Mouse (Mus musculus) forelimb bud, embryonic 11.5 days (tissue): ENCODE data around the gene Ppef2.

ENCODE experiments used
- DNase-seq: peaks from one replicate; pipeline ENCODE4 v3.0.0-alpha.2; 2012; ENCODE audit warnings: low read depth, low spot score

The Ppef2 gene

DNA sequence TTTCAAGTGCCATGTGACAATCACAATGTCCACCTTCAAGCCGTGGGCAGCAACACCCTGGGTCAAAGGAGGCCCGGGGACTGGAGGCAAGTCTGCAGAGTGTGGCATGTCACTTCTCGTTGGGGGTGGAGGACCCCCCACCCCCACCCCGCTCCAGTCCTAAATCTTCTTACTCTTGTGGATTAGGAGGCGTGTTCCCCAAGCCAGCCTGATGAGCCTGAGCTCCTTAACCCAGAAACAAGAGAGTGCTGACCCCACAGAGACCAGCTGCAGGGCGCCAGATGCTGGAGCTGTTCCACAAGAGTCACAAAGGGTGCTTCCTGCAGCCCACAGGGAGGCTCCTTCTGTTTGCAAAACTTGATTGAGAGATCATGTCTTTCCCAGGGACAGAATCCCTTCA, at the start of gene Ppef2:
Ppef2 (minus strand) TSS at position 61 of the 400 bp plus-strand sequence.
- DNase-seq, result no peak

DNA sequence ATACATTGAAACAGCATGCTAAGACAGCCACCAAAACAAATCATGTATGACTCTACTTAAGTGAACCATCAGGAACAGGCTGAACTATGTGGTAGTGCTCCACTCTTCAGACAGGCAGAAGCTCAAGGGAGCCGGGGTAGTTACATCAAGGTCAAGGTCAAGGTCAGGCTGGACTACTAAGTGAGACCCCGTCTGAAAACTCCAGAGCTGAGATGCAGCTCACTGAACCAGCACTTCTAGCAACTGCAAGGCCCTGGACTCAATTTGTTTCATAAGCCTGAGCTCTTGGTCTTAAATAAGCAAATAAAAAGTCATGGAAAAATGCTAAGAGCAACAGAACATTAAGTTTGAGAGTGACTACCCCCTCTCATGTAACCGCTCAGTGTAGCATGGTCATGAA, 48.2 kb upstream of the Ppef2 start:
- DNase-seq, result no peak

DNA sequence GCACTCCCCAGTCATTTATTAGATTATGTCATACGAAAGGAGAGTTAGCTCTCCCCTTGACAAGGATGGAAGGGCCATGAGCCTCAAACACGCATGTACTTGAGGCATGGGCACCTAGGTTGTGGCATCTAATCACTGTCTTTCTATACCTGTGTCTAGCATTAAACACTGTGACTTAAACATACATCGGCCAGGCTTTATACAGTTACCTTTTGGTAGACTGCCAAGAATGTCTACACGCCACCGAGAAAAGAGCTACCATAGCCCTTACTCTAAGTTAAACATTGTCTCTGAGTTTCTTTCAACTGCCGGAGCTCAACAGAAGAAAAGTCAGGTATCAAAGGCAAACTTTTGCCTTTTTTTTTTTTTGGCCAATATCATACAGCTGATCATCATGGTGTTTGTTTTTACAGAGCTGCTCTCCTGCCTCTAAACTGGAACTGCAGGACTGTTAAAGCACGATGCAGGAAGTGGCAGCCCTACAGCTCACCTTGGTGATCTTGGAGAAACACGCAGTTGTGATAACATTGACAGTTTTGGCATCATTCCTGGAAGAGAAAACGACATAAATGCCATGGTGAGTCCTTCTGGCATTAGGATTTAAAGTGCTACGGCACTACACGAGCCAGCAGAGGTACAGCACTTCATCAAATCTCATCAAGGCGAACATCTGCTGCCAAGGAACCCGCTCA, 46.2 kb upstream of the Ppef2 start:
- no peak for DNase-seq

DNA sequence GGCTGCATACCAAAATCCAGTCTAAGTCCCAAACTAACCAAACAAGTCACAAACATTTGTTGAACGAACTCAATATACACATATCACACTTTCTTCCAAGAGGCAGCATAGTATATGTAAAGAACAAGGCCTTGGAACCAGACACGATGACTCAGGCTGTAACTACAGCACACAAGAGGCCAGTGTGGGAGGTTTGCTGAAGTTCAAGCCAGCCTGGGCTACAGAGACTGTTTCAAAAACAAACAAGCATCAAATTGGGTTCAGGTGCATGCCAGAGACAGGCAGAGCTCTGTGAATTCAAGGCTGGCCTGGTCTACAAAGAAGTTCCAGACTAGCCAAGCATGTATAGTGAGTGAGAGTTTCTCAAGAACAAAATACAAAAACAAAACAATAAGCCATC, 38.4 kb upstream of the Ppef2 start:
- no peak for DNase-seq

DNA sequence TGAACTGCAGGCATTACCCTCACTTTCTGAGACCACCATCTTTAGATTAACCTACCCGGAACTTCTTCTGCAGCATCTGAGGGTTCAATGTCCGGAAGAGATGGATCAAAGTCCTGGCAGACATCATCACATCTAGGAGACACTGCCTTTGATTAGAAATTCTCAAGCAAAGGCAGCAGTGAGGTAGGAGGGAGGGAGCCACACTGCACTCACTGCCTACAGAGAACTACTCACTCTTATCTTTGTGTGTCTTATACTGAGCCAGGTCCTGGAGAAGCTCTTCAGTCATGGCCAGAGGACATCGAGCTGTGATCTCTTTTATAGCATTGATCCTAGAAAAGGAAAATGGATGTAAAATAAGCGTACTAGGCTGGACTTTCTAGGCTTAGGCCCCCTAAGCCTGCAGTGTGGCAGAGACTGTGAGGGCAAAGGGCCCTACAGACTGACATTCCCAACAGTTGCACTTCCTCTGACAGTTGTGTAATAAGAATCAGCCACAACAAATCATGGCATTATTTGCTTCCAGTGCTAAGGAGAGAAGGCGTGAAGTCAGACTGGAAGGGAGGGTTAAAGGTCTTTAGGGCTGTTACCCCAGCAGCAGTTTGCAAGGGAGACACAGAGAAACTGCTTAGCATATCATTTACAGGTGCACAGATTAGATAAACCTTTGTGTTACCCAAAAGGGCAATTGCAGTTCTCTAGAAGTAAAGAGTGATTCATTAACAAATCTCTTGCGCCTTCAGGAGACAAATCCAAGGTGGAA, 35.8 kb upstream of the Ppef2 start:
- DNase-seq, result no peak

DNA sequence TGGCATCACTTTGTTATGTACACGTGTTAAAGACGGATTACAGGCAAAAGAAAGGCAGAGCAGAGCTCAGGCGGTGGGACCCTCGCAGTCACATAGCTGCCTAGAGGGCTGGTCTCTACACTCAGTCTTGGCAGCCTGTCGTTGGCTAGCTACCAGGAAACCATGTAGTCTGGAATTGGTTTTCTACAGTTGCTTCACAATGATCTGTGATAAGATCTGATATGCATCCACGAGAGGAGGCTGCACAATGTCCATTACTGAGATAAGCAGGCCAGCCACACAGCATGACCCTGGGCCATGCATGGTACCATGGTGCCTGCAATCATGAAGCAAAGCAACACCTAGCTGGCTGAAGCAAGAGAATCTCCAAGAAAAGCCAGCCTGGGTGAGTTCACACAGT, 31.8 kb upstream of the Ppef2 start:
- DNase-seq, result no peak

DNA sequence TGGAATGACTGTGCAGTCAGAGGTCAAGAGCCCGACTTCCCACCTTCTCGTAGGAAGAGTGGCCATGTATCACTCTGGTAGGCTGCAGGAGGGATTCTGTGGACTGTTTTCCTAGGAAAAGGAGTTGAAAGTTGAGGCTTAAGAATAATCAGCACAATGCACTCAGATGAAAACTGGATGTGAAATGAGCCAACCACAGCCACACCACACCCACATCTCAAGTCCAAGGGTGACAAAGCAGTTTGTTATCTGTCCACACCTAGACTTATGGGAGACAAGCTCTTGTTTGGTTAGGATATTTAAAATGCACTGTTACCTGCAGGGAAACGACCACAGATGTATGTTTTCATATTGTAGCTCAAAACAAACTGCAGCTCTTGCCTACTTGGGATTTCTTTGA, 27.0 kb upstream of the Ppef2 start:
- no peak for DNase-seq

DNA sequence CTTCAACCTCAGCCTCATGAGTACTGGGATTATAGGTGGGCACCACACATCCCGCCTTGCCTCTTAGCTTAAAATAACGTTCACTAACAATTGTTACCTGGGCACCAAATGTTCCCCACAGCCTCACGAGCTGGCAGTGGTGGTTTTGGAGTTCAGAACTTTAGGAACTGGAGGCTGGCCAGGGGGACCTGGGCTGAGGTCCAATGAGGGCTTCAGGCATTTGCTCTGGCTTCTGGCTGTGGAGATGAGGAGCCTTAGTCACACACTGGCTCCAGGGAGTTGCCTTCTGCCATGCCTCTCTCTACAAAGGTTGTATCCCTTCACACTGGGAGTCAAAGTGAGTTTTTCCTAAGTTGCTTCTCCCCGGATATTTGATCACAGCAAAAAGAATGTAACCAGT, 26.5 kb upstream of the Ppef2 start:
- no peak for DNase-seq

DNA sequence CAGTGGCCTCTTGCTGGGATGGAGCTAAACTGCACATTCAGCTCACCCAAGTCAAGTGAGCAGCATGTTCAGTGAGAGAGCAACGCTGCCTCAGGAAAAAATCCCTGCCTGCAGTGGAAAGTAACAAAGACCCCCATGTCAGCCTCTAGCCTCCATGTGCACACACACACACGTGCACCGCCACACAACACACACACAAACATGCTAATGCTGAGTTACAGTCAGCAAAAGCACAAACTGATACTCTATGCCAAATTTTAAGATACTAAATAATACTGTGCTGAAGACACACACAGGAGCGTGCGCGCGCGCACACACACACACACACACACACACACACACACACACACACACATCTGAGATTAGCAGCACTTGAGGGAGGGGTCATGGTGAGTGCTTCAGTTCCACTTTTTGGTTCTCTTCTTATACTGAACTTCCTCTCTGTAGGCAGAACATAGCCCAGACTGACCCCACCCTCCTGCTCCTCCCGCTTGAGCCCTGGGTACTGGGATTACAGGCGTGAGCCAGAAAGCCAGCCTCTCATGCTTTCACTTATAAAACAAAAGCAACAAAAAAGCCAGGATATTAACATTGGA, 23.0 kb upstream of the Ppef2 start:
- no peak for DNase-seq

DNA sequence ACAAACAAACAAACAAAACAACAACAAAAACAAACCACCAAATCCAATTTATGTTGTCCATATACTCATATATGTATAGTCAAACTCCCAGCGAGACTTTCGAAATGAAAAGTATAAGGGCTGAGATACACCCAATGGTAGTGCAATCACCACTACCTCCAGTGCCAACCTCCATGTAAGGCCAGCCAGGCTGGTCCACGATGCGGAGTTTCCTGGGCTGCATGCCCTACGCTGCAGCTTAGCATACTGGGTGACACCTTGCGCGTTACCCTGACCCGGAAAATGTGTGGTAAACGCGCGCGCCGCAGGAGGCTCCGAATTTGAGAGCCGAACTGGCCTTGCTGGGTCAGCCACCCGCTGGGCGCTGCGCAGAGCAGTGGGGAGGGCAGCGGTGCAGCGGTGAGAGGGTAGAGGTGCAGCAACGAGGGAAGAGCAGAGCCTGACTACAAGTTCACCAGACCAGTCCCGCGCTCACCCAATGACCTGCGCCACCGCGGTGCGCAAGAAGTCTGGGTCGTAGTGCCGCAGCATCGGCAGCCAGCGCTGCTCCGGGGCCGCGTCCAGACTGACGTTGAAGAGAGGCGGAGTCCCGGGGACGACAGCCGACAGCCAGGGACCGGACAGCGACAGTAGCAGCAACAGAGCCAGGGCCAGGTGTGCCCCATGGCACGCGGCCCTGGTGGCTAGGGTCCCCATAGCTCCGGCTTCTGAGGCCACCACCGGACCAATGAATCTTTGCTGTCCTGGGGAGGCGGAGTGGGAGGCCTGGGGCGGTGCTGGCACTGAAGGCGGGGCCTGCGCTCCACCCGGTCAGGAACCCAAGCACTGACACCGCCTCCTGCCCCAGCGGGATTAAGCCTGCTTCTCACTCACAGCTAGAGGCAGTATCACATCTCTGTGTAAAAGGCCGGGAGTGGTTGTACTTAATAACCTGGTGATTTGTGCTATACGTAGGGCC, 21.6 kb upstream of the Ppef2 start, which contains the start of gene Naaa:
Naaa (minus strand) TSS at position 734 of the 958 bp plus-strand sequence.
- peak; percentile 69 for DNase-seq

DNA sequence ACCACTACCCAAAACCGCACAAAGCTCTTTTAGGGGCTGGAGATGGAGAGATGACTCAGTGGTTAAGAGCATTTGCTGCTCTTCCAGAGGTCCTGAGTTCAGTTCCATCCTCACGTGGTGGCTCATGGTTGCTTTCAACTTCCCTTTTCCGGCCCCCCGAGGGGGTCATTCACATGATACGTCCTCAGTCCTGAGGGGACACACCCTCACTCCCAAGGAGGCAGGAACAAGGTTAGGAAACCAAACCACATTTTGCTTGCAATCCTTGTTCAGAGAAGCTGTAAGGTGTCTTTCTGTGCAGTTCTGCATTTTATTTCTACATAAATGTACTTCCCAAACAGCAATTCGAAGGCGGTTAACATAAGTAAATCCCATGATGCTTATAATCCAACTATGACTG, 14.4 kb upstream of the Ppef2 start:
- no peak for DNase-seq

DNA sequence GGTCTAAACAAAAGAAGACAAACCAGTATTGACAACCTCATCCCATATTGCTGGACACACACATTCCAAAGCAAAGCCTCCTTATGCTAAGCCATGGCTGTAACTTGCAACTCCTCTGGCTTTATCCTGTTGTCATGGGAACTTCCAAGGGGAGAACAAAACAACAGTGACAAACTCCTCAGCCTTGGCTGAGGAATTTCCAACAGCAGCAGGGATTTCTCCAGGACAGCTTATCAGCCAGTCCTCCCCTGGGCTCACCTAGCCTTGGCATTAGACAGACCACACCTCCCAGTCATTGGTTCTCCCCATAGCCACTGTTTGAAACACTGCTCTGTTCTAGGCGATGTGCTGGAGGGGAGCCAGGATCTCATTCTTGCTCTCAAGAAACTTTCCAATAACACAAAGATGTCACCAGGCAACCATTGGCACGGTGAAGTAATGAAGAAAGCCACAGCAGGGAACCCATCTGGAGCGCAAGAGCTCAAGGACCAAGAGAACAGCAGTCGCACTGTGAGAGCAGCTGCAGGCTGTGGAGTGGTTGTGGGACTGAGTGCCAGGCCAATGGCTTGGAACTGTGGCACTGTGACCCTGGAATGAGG, 7.8 kb upstream of the Ppef2 start:
- no peak for DNase-seq

DNA sequence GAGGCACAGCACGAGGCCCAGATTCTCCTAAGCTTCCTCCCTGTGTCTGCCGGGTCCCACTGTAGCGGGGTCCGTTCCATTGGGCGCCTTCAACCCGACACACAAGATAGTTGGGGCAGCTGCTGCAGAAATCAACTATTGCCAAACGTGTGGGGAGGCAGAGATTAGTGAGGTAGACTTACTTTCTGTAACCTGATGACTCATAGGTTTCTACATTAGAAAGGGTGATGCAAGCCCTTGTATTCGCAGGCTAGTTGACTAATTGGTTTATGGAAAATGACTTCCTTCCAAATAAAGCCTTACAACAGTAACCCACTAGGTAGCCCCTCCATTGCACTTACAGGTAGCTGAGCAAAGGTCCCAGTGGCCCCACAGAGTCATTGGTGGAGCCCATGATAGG, 6.6 kb upstream of the Ppef2 start:
- DNase-seq, result no peak

DNA sequence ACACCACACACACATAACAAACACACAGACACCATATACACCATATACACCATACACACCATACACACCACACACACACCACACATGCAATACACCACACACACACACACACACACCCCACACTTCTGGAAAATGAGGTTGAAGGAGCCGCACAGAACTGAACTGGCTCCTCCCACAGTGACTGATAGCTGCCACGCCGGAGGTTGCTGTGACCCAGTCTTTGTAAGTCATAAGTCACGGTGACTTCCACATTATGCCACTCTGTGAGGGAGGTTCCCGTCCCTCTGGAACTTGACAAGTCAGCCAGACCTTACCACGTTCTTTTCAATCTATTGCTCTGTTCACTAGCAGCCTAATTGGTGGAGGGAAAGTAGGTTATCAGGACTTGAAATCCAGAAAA, 1.6 kb downstream of the Ppef2 start:
- no peak for DNase-seq

DNA sequence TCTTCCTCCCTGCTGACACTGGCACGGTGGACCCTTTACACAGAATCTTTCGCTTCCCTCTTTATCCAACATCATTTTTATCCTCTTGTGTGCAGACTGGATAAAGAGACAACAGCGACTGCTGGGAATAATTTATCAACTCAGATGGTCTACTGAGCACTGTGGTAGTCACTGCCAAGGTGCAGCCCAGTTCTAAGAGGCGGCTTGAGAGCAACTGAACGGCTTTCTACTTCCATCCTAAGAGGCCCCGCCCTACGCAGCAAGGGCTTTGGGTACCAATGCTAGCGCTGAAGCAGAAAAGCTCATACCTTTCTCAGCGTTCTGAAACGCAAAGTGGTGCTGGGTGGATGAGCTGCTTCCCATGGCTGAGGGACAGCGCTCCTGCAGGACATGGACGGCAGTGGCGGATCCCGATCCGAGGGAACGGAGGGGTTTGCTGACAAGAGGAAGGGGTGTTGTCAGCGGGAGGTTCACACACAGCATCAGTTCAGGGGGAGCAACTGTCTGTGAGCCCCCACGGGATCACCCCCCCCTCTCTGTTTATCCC, 3.2 kb downstream of the Ppef2 start:
- DNase-seq, result peak; percentile 21

DNA sequence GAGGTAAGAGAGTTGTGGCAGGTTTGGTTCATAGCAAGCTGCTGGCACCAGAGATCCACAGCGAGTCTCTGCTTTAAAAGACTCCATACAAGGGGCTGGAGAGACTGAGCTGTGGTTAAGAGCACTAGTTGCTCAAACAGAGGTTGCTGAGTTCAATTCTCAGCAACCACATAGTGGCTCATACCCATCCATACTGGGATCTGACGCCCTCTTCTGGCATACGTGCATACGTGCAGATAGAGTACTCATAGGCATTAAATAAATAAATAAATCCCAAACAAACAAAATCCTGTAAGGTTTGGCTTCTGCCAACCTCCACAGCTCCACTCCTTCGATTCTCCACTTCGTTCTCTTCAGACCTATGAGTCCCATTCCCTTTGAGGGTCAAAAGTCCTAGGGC, 4.0 kb downstream of the Ppef2 start:
- no peak for DNase-seq

DNA sequence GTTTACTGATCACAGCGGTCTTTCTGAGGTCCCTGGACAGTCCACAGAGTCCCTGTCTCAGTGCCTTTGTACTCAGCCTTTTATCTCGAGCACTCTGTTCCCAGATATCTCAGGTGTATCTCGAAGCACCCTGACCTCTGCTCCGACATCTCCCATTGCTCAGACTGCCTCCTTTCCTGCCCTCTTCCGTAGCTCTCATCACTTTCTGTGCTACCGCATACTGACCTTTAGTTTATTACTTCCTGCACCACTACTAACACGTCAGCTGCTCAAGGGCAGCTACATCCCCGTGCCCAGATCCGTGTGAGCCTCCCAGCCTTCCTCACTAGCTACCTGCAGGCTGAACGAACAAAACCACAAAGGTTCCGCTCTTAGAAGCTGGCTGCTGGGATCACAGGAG, 7.5 kb downstream of the Ppef2 start:
- DNase-seq, result no peak

DNA sequence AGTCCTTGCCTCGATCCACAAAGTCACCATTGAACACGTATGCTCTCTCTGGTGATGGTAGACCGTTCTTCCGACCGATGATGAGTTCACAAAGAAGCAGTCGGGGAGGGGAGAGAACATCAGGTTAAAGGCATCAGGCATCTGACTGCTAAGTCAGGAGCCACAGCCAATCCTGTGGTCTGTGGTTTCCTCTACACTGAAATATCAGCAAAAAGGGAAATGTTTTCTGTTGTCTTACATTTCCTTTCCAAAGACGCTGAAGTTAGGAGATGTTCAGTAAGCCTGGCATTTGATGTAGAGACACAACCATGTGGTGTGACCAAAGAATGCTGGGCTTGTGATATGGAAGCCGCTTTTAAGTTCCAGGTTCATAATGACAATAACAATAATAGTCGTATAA, 10.6 kb downstream of the Ppef2 start:
- DNase-seq, result no peak

DNA sequence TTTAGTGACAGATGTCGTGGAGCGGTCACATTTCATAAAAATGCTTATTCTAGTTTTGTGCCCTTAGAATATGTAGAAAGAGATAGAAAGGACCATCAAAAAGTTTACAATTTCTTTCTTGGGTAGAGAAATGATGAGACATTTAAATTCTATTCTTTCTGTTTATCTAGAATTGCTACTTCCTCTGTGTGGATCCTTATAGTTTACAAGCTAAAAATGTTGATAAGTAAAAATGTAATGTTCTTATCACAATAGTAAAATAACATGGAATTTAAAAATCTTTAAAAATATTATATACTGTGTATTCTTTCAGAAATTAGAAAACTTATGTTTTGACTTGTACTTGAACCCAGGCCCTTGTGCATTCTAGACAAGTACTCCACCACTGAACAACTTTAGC, 11.2 kb downstream of the Ppef2 start:
- no peak for DNase-seq

DNA sequence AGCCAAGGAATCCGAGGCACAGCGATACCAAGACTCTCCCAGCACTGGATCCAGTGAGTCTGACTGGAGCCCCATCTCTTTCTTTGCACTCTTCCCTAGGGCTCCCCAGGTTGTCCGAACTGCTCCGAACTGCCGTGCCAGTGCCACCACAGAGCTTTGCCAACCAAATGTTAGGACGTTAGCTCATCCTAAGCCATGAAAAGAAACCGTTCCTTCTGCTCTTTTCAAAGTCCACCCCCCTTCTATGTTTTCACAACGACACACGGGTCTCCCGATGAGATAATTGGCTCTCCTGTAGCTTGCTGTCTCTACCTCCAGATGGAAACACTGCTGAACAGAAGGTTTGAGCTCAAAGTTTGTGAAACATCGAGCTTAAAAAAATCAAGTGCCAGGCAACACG, 15.3 kb downstream of the Ppef2 start:
- DNase-seq, result no peak
